Mouse (Mus musculus): ENCODE data around the gene Pald1.

Gene Pald1

GRCm38 (mm10) chr10:61402911-61403310, 19.6 kb upstream of the Pald1 start:
- no peak for DNase-seq (ENCODE audit: low spot score in 2 of 2)

GRCm38 (mm10) chr10:61402480-61402879, 19.1 kb upstream of the Pald1 start:
- no peak for DNase-seq (ENCODE audit: low spot score in 2 of 2)

GRCm38 (mm10) chr10:61400407-61400806, 17.1 kb upstream of the Pald1 start:
- DNase-seq (ENCODE audit: low spot score in 2 of 2): no peak

GRCm38 (mm10) chr10:61399156-61399734, 15.9 kb upstream of the Pald1 start:
- DNase-seq (ENCODE audit: low spot score in 2 of 2): peak; percentile 57 to 73

GRCm38 (mm10) chr10:61398125-61398524, 14.8 kb upstream of the Pald1 start:
- DNase-seq (ENCODE audit: low spot score in 2 of 2): no peak

GRCm38 (mm10) chr10:61394476-61395136, 11.3 kb upstream of the Pald1 start:
- DNase-seq (ENCODE audit: low spot score in 2 of 2): no peak

- DNase-seq (ENCODE audit: low spot score in 2 of 2): no peak
Measured at GRCm38 (mm10) chr10:61392584-61392983, 9.3 kb upstream of the Pald1 start.

GRCm38 (mm10) chr10:61390148-61390547, 6.8 kb upstream of the Pald1 start:
- no peak for DNase-seq (ENCODE audit: low spot score in 2 of 2)

GRCm38 (mm10) chr10:61389020-61389419, 5.7 kb upstream of the Pald1 start:
- peak in 1 of 2 experiments; percentile 44 for DNase-seq (ENCODE audit: low spot score in 2 of 2)

GRCm38 (mm10) chr10:61386284-61386683, 3.0 kb upstream of the Pald1 start:
- no peak for DNase-seq (ENCODE audit: low spot score in 2 of 2)

GRCm38 (mm10) chr10:61385174-61385573, 1.8 kb upstream of the Pald1 start:
- DNase-seq (ENCODE audit: low spot score in 2 of 2): no peak

GRCm38 (mm10) chr10:61383715-61384047, 351 bp upstream of the Pald1 start:
- DNase-seq (ENCODE audit: low spot score in 2 of 2): no peak

- no peak for DNase-seq (ENCODE audit: low spot score in 2 of 2)
Measured at GRCm38 (mm10) chr10:61382281-61382731, 1.0 kb downstream of the Pald1 start.

- no peak for DNase-seq (ENCODE audit: low spot score in 2 of 2)
Measured at GRCm38 (mm10) chr10:61381823-61382222, 1.5 kb downstream of the Pald1 start.

GRCm38 (mm10) chr10:61380186-61380585, 3.1 kb downstream of the Pald1 start:
- peak in 1 of 2 experiments; percentile 42 for DNase-seq (ENCODE audit: low spot score in 2 of 2)

- no peak for DNase-seq (ENCODE audit: low spot score in 2 of 2)
Measured at GRCm38 (mm10) chr10:61379340-61380040, 3.8 kb downstream of the Pald1 start.

GRCm38 (mm10) chr10:61378698-61379097, 4.6 kb downstream of the Pald1 start:
- no peak for DNase-seq (ENCODE audit: low spot score in 2 of 2)

GRCm38 (mm10) chr10:61378050-61378449, 5.3 kb downstream of the Pald1 start:
- no peak for DNase-seq (ENCODE audit: low spot score in 2 of 2)

GRCm38 (mm10) chr10:61374771-61375481, 8.4 kb downstream of the Pald1 start:
- DNase-seq (ENCODE audit: low spot score in 2 of 2): no peak

GRCm38 (mm10) chr10:61374076-61374475, 9.3 kb downstream of the Pald1 start:
- no peak for DNase-seq (ENCODE audit: low spot score in 2 of 2)

- DNase-seq (ENCODE audit: low spot score in 2 of 2): peak in 1 of 2 experiments; percentile 65
Measured at GRCm38 (mm10) chr10:61372585-61372923, 10.8 kb downstream of the Pald1 start.

GRCm38 (mm10) chr10:61371884-61372584, 11.3 kb downstream of the Pald1 start:
- DNase-seq (ENCODE audit: low spot score in 2 of 2): no peak

Data from cerebellum, postnatal 4 days (tissue).